Mouse (Mus musculus): ENCODE data around the gene Nup35.

Nup35 gene

DNA sequence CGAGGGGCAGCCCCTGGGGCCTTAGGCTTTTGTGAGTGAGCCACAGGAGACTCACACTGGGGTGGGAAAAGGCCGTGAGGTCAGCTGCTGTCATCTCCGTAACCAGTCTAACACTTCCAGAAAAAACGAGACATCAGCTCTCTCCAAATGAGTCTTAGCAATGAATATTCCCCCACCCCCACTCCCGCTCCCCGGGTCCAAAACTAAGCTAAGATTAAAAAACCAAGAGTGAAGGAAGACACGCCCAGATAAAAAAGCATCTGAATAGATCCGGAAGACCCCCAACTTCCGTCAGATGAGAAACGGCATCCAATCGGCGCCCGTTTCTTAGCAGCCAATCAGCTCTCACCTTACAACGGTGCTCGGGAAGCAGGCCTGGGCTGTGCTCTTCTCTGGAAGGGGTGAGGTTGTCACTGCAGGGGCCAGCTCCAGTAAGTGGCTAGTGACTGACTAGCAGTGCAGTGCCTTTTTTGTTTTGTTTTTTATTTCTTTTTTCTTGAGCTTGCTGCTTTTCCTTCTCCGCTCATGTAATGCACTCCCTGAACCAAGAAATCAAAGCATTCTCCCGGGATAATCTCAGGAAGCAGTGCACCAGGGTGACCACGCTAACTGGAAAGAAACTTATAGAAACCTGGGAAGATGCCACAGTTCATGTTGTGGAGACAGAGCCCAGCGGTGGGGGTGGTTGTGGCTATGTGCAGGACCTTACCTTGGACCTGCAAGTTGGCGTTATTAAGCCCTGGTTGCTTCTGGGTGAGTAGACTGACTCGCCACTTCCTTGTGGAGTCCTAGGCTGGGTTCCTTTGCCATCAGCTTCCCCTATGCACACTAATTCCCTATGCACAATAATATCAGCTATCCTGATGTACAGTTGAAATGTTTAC is at the start of gene Nup35, which contains the start of gene Dusp19:
Gene Nup35 (plus strand): TSS at position 383 of the 884 bp plus-strand sequence.
Gene Dusp19 (plus strand): TSS at position 192 of the 884 bp plus-strand sequence.
- peak; percentile 94 to 95 for DNase-seq

GRCm38 (mm10) chr2:80567411-80567810 is 49.6 kb upstream of the Nup35 start:
- DNase-seq: no peak

DNA sequence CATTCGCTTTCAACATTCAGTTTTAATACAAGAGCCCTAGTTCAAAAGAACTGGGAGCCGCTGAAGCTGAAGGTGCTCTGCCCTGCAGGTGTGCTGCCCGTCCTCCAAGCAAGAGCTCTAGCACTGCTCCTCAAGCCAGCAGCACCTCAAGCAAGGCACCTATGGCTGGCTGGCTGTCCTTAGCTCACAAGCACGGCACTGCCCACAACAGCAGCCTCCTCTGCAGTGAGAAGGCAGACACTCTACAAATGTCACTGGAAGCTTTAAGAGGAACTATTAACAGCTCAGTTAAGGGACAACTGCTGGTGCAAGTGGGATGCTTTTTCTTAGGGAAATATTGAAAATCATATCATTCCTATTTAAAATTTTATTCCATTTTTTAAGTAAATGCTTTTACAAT is 46.4 kb upstream of the Nup35 start:
- no peak for DNase-seq

DNA sequence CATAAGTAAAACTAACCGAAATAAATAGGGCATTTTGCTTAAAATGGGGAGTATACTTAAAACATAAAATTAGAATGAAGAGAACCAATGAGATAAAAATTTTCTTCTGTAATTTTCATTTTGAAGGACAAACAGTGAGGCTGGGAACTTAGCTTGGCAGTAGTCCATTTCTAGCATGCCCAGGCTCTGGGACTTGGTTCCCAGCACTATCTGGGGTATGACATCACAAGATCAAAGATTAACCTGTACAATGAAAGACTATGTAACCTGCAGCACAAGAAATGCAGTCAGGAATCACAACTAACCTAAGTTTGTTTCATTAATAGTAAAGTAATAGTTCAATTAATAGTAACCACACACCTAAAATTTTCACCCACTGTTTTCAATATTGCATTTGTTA is 39.8 kb upstream of the Nup35 start:
- no peak for DNase-seq

DNA sequence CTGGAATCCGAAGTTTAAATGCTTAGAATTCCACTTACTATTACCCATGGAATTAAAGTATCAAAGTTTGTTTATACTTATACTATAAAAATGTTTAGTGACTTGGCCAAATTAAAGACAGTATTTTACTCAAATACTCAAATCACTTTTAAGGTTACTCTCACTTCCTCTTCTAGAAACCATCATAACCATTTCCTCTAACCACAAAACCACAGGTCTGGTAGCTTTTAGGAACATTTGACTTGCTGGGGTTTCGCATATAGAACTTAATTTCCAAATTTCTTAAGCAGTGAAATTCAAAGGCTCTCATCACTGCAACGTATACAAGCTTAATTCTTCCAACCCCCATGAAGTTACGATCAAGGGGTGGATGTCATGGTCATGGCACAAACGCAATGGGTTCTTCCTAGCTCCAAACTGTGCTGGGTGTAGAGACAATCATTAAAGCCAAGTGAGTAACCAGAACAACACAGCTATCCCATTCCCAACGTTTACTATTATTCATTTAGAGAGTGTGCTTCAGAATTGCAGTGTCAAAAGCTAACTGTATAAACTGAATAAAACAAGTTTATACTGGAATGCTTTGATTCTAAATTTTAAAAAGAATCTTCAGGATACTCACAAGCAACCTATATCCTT is 37.7 kb upstream of the Nup35 start:
- DNase-seq: no peak

DNA sequence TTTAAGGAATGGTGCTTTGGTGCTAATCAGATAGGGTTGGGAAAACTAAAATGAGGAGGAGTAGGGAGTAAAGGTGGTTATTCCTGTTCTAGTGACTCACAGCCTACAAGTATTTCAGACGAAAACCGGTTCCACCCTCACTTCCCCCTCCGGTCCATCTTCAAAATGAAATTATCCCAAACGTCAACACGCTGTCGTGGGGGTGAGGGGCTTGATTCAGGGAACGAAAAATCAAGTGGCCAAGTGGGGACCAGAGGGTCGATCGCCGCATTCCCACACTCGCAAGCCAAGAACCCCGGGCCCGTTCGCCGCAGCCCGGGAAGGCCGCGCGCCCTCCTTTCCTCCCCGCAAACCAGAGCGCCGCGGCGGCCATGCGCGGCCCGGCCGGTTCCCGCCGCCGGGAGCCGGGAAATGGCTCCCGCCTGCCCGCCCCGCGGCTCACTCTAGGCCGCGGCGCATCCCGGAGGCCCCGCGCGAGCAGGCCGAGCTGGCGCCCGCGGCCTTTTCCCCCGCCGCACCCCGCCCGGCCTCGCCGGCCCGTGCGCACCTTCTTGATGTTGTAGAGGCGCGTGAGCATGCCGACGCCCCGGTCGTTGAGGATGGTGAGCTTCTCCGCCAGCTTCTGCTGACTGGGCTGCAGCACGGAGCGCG is 36.6 kb upstream of the Nup35 start:
- peak; percentile 26 to 36 for DNase-seq

DNA sequence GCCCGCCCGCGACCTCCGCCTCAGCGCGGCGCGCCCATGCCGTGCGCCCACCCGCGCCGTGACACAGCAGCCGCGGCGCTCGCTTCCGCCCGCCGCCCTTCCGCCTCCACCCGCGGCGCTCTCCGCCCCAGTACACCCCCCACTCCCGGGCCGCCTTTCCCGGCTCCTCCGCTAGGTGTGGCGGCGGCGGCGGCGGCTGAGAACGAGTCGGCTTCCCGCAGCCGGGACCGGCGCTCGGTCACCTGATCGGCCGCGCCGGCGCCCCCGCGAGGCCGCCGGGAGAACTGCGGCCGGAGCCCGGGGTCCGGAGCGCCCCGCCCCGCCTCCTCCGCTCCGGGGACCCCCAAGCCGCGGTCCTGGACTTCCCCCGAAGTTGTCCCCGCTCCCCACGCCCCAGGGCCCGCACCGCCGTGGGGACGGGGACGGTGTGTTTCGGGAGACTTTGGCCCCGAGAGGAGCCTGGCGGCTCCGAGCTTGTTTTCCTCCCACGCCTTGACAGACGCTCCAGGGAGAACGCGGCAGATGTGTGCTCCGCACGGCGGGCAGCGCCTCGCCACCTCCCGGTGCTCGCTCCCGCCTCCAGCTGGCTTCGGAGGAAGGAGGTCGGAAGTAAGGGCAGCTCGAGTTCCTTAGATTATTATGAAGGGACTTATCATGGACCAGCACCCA is 35.9 kb upstream of the Nup35 start, which contains the start of gene Nckap1:
Gene Nckap1 (minus strand): TSS at position 338 of the 669 bp plus-strand sequence.
- DNase-seq: peak; percentile 88 to 93

DNA sequence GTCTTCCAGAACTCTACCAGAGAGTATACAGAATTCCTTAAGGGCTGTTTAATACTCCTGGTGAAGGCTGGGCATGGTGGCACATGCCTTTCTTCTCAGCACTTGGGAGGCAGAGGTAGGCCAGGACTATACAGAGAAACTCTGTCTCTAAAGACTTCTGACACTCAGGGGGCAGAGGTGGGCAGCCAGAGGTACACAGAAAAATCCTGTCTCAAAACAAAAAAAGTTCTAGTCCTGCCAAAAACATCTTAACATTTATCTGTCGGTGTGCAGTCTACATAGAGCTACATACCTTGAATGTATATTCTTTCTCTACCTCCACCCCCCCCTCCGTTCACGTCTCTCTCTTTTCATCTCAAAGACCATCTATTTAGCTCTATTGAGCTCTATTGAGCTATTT is 34.7 kb upstream of the Nup35 start:
- DNase-seq: no peak

DNA sequence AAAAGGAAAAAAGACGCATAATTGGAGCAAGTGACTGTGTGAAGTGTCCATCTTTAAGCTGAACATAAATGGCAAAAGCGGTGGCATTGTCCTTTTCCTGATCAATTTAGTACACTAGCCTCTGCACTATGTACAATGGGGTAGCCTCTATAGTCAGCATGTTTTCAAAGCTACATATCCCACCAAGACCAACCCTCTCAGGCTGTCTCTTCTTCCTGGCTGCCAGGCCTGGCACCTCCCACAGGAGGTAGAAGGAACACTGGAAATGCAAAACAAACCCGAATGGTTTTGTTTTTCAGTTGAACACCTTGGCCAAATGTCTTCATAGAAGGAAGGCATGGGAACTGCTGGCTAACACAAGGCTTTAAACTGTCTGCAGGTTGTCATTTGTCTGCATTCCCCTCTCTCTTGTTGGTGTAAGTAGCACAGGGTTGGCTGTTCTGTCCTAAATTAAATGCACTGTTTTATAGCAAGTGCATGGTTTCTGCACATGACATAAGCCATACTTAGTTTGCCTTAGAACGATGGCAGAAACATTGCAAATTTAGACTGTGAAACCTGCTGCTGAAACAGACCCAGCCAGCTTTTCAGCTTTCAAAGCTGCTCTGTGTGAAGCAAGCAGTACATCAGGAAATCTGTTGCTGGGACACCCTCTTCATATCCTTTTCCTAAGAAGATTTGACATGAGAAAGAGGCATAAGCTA is 22.7 kb upstream of the Nup35 start:
- DNase-seq: no peak

DNA sequence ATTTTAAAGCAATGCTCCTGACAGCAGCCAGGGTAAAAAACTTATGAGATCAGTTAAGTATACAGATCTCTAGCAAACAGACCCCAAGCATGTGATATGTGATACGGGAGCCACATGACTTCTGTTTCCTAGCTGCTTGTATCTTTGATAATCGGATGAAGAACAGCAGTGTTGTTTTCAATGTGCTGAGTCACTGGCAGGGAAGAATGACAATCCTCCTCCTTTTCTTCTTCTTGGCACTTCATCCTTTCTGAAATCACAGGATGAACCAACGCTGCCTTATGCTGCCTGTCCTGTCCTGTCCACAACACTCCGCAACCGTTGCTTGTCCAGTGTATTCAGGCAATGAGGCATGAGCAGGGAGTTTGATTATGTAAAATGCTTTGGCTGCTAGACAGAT is 20.1 kb upstream of the Nup35 start:
- no peak for DNase-seq

GRCm38 (mm10) chr2:80599850-80600249 is 17.2 kb upstream of the Nup35 start:
- DNase-seq: no peak

DNA sequence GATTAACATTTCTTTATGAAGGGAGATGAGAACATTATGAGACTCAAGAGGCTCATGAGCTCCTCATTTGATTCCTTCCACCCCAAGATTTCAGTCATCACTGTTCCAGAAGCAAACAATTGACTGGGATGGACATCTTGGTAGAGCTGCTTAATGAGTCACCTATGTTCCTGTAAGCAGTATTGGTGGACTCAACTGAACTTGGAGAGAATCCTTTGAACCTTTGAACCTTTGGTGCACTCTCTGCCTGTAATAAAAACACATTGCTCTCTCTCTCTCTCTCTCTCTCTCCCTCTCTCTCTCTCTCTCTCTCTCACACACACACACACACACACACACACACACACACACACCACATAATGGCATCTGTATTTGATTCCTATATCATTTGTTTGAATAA is 16.4 kb upstream of the Nup35 start:
- DNase-seq: no peak

GRCm38 (mm10) chr2:80602756-80603155 is 14.3 kb upstream of the Nup35 start:
- DNase-seq: no peak

GRCm38 (mm10) chr2:80603771-80604426 is 13.1 kb upstream of the Nup35 start:
- DNase-seq: no peak

DNA sequence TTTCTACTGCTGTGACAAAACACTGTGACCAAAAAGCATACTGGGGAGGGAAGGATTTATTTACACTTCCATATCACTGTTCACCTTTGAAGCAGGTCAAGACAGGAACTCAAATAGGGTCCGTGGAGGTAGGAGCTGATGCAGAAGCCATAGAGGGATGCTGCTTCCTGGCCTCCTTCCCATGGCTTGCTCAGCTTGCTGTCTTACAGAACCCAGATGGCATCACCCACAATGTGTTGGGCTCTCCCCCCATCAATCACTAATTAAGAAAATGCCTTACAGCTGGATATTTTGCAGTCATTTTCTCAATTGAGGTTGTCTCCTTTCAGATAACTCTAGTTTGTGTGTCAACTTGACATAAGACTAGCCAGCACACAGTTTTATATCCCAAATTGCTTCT is 4.8 kb upstream of the Nup35 start:
- DNase-seq: no peak

- no peak for DNase-seq
Measured at GRCm38 (mm10) chr2:80612796-80613195, 4.2 kb upstream of the Nup35 start.

- no peak for DNase-seq
Measured at GRCm38 (mm10) chr2:80618991-80619390, 2.0 kb downstream of the Nup35 start.

GRCm38 (mm10) chr2:80621921-80622320 is 4.9 kb downstream of the Nup35 start:
- DNase-seq: no peak

DNA sequence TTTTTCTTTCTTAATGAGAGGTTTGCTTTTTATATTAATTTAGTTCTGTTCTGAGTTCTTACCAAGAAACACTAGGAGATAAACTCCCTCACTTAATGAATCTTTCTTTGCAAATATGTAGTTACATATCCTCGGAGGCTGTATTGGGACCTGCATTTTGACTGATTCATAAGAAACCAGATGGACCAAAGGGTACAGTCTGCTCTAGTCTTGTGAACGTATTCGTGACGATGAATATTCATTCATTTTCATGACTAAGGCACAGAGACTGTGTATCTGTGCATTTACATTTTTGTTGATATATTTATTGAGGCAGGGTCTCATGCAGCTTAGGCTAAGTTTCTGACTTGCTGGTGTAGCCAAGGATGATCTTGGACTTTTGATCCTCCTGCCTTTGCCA is 7.5 kb downstream of the Nup35 start:
- DNase-seq: no peak

DNA sequence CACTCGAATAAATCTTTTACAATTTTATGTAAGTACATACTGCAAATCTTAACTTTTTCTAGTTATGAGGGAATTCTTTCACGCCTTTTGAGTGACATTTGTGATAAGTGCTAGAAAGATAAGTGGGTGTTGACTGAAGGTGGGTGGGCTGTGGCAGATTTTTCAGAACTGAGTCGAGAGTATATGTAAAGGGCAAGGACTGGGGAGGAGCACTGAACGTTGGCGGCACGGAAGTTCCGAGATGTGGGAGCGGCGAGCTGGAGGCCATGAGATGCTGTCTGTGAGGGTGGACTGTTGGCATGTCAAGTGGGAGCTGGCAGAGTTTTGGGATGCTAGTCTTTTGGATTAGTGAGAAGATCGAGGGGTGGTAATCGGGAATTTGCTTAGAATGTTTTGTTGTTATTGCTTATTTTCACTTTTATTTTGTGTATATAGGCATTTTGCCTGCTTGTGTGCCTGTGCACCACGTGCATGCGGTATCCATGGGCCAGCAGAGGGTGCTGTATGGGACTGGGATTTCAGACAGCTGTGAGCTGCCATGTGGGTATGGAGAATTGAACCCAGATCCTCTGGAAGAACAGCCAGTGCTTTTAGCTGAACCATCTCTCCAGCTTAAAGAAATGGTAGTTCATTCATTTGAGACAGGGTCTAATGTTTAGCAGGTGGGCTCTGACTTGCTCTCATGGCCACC is 15.4 kb downstream of the Nup35 start:
- no peak for DNase-seq

Data from lung, adult 18-20 months (tissue).